Mouse (Mus musculus): ENCODE data around the gene Hmbs.
"Not testable (repeated sequence)": the region's sequence is repeated elsewhere in the genome, so short reads cannot be mapped to it uniquely, and the experiment has no call there.

The Hmbs gene

DNA sequence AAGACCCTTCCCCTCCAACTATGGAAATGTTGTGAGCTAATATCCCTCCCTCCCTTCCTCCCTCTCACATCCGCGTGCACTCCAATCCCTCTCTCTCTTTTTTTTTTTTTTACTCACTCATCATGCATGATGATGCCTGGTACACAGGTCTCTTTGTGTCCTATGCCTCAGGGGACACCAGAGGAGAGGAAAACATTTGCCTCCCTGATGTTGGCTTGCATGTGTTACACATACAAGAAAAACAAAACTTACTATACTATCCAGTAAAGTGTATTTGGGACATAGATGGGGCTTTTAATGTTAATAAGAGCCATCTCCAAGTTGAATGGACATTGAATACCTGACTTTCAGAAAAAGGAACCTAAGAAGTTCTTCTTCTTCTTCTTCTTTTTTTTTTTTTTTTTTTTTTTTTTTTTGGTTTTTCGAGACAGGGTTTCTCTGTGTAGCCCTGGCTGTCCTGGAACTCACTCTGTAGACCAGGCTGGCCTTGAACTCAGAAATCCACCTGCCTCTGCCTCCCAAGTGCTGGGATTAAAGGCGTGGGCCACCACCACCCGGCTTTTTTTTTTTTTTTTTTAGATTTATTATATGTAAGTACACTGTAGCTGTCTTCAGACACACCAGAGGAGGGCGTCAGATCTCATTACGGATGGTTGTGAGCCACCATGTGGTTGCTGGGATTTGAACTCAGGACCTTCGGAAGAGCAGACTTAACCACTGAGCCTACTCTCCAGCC lies 18.8 kb downstream of the Hmbs start:
- not testable (repeated sequence) for DNase-seq (ENCODE audit: low spot score)

DNA sequence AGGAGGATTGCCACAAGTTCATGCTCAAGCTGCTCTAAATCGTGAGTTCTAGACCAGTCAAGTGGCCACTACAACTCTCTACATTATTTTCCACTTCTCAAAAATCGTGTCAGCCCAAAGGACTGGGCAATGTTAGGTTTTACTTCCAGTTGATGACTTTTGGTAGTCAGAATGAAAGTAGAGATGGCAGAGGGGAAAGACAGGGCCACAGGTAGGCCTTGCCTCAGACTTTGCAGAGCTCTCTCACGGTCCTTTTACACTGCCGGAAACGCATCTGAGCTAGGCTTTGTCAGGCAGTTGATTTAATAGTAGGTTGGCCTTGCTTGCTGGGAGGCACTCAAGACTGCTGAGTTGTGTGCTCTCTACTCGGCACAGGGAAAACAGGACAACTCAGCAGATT lies 19.9 kb downstream of the Hmbs start:
- DNase-seq (ENCODE audit: low spot score) = no peak

DNA sequence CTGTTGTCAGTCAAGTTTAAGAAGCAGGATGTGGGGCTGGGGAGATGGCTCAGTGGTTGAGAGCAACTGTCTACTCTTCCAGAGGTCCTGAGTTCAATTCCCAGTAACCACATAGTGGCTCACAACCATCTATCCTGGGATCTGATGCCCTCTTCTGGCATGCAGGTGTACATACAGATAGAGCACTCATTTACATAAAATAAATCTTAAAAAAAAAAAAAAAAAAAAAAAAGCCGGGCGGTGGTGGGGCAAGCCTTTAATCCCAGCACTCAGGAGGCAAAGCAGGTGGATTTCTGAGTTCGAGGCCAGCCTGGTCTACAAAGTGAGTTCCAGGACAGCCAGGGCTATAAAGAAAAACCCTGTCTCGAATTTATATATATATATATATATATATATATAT lies 20.4 kb downstream of the Hmbs start:
- DNase-seq (ENCODE audit: low spot score) = not testable (repeated sequence)

DNA sequence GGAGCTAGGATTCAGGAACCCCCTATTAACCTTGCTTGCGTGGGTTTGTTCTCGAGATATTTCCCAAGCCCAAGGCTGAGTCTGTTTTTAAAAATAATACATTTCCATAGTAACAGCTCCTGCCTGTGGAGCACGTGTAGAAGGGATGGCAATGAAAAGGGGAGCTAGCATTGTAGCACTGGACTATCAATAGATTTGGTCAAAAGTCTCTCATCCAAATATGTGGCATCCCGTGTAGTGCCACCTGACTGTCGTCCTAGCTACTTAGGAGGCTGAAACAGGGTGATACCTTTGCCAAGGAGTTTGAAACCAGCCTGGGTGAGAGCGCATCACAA lies 23.3 kb downstream of the Hmbs start:
- DNase-seq (ENCODE audit: low spot score) = no peak

- peak; percentile 95 for DNase-seq (ENCODE audit: low spot score)
These were observed 23.9 kb downstream of the Hmbs start, which contains the start of gene C2cd2l for GRCm38 (mm10) chr9:44319887-44320798. Gene C2cd2l (minus strand): TSS chr9:44320285.

GRCm38 (mm10) chr9:44319105-44319886 lies 24.7 kb downstream of the Hmbs start:
- no peak for DNase-seq (ENCODE audit: low spot score)

DNA sequence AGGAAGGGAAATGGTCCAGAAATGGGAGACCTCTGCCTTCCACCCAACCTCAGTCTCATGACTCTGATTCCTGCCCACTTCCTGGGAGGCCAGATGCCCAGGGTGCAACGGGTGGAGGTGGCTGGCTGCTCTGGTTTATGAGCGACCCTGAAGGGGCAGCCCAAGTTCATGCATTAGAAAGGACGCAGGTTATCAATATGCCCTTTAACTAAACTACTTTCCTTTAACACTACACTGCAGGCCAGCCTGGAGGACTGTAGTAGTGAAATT lies 25.3 kb downstream of the Hmbs start:
- no peak for DNase-seq (ENCODE audit: low spot score)

- DNase-seq (ENCODE audit: low spot score) = no peak
These were observed 25.8 kb downstream of the Hmbs start for GRCm38 (mm10) chr9:44318076-44318825.

GRCm38 (mm10) chr9:44317452-44317851 lies 26.6 kb downstream of the Hmbs start:
- DNase-seq (ENCODE audit: low spot score) = no peak

DNA sequence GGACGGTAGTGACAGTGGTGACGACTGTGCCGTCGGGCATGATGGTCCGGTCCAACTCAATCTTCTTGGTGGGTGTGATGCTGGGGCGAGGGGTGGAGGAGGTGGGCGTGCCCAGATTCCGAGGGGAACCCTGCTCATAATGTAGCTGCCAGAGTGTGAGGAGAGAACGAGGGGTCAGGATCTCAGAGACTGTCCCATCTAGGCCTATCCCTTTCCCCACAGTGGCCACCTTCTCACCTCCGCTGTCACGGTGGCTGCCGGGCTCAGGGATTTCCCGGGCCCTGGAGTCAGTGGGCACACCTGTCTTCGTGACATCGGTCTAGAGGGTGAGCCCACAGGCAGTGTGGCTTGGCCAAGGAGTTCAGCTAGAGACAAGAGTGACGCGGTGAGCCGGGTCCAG lies 29.1 kb downstream of the Hmbs start:
- no peak for DNase-seq (ENCODE audit: low spot score)

GRCm38 (mm10) chr9:44314257-44314547 lies 29.8 kb downstream of the Hmbs start:
- no peak for DNase-seq (ENCODE audit: low spot score)

- DNase-seq (ENCODE audit: low spot score) = no peak
These were observed 30.4 kb downstream of the Hmbs start for GRCm38 (mm10) chr9:44313476-44314256.

DNA sequence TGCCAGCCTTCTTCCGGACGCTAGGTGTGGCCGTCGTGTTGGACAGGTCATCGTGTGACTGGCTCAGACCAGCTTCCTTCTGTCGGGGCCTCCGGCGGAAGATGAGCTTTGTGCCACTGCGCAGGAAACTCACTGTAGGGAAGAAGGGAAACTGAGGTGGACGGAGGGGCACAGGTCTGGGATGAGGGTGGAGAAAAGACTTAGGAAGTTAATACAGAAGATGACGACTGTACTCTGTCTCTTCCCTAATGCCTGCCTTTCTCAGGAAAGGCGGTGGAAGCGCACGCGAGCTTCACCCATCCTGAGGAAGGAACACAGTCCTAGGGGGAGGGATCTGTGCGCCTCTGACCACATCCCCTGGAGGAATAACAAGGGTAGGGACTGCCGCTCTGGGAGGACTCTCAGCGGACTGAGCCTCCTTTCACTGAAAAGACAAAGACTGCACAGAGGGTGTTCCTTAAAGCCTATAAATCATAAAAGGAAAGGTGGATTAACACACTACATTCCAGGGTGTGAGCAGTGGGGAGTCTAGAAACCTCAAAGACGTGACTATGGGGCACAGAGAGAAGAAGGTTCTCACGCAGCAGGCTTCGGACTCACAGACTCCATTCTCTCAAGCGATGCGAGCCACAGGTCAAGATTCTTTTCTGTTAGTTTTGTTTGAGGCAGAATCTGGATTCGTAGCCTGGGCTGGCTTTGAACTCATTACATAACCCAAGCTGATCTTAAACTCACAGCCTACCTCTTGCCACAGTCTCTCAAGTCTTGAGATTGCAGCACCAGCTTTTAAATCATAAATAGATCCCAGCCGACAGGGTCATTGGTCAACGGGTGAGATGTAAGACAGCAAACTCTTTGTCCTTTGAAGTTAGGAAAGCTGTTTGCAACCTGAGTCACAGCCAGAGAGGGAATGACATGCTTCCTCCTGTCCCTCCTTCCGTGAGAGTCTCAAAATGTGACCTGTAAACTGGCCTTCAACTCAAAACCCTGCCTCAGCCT lies 32.6 kb downstream of the Hmbs start:
- DNase-seq (ENCODE audit: low spot score) = no peak

DNA sequence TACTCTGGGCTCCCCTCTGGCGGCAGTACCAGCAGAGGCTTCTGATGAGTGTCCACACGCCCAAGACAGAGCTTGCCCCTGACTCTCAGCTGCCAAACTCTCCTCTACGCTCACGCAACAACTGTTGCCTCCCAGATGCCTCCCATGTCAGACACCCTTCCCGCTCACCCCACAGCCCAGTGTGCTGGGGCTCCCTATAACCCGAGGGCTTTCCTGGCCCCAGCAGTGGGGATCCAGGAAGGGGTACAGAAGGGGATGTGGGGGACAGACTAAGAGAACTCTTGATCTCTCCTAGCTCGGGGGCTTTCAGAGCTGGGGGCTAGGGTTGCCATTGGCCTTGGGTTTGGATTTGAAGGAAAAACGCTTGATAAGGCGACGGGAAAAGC lies 33.3 kb downstream of the Hmbs start:
- no peak for DNase-seq (ENCODE audit: low spot score)

DNA sequence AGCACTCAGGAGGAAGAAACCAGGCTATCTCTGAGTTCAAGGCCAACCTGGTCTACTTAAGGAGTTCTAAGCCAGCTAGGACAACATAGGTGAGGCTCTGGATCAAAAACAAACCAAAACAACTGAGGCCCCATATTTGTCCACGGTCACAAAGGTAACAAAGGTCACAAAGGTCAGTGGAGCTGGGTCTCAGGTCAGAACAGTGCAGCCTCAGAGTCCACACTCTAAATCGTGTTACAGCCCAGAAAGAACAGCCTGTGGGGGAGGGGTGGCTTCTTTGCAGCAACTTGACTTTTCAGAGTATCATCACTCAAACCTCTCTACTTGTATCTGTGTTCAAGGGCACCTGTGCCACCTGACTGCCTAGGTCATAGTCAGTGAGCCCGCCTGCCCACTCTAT lies 34.3 kb downstream of the Hmbs start:
- no peak for DNase-seq (ENCODE audit: low spot score)

DNA sequence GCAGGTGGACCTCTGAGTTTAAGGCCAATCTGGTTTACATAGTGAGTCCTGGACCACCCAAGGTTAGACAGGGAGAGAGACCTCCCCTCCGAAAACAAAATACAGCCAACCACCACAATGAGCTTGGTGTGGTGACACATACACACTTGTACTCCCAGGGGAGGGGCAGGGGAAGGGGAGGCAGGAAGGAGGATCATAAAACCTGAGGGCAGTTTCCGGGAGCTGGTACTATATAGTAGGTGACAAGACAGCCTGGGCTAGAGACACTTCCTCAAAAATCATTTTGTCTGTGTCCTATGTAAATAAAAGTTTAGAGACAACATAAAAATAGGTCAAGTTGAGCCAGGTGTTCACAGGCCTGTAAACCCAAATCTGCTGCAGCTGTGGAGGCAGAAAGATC lies 36.8 kb downstream of the Hmbs start:
- no peak for DNase-seq (ENCODE audit: low spot score)

DNA sequence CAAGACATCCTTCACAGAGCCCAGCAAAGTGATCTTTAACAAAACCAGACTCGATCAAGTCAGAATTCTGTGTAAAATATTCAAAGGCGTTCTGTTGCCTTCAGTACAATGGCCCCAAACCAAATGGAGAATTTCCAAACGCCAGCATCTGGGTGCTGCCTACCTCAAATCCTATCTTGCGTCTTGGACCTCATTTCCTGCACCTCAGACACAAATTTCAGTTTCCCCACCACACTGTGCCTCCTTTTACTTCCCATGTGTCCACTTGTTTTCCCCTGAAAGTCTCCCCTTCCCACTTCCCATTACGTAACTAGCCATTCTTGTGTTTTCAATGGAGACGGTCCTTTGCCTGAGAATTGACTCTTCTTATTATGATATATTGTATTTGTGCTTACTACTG lies 37.5 kb downstream of the Hmbs start:
- DNase-seq (ENCODE audit: low spot score) = no peak

- DNase-seq (ENCODE audit: low spot score) = peak; percentile 98
These were observed 38.5 kb downstream of the Hmbs start, which contains the start of gene Hinfp for GRCm38 (mm10) chr9:44305466-44306079. Gene Hinfp (minus strand): TSS chr9:44305671.

GRCm38 (mm10) chr9:44300001-44300400 lies 44.0 kb downstream of the Hmbs start:
- DNase-seq (ENCODE audit: low spot score) = not testable (repeated sequence)

- peak; percentile 57 for DNase-seq (ENCODE audit: low spot score)
These were observed 51.5 kb downstream of the Hmbs start for GRCm38 (mm10) chr9:44292490-44292889.
